Mouse (Mus musculus): ENCODE measurements around the gene Cnot1.

The Cnot1 gene

DNA sequence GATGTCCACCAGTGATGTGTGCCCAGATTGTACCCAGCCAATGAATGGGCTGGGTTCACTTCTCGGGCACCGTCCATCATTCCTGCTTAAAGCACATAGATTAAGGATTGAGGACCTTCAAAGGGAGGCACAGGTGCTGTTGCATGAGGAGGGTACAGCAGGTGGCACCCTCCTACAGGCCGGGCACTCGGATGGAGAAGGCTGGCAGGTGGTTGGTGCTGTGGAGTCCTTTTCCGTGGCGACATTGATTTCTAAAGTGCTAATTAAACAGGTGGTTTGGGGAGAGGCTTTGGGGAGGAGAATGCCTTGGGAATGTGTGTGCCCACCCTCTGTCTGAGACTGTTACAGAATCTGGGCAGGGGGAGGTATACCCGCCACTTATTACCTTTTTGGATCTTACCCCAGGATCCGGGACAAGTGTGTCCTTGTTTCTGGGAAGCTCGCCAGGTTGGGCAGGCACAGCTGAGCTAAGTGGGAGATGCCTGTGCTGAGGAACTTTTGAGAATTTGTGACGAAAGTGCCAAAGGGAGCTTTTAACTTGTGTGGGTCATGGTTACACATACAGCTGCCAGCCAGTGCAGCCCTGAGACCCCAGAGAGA lies 119.1 kb downstream of the Cnot1 start:
- DNase-seq (ENCODE audit: low spot score): no peak

- no peak for DNase-seq (ENCODE audit: low spot score)
These were observed 129.1 kb downstream of the Cnot1 start for GRCm38 (mm10) chr8:95678024-95678611.

DNA sequence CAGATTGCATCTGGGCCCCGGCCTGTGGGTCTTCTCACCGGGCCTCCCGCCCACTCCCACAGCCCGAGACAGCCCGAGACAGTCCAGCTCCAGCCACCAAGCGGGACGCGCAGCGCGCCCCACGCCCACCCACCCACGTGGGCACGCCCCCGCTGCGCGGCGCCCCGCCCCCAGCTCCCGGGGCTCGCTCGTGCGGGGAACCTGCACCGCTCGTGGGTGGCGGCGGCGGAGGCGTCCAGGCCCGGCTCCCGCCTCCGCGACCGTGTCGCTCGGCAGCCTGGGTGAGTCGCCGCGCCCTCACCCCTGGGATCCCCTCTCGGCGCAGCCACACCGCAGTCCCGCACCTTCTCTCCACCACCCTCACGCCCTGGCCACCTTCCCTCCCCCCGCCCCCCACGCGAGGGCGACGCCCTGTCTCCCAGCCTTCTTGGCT lies 129.7 kb downstream of the Cnot1 start:
- no peak for DNase-seq (ENCODE audit: low spot score)

- DNase-seq (ENCODE audit: low spot score): no peak
These were observed 130.6 kb downstream of the Cnot1 start, which contains the start of gene Ndrg4 for GRCm38 (mm10) chr8:95676631-95677030. Gene Ndrg4 (plus strand): TSS chr8:95676980.

DNA sequence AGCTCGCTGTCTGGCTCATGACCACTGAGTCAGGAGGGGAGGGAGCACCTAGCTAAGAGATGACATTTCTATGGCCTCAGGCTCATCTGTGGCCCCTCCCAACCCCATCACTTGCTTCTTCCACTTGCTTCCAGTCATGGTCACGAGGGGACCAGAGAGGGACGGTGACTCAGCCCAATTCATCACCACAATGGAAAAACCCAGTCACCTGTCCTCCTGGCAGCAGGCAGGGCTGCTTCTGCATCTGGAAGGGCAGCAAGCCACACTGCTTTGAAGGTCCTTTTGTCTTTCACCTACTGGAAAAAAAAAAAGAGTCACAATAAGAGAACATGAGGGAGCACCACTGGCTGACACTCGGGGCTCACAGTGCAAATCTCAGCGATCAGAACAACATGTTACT lies 134.5 kb downstream of the Cnot1 start:
- no peak for DNase-seq (ENCODE audit: low spot score)

DNA sequence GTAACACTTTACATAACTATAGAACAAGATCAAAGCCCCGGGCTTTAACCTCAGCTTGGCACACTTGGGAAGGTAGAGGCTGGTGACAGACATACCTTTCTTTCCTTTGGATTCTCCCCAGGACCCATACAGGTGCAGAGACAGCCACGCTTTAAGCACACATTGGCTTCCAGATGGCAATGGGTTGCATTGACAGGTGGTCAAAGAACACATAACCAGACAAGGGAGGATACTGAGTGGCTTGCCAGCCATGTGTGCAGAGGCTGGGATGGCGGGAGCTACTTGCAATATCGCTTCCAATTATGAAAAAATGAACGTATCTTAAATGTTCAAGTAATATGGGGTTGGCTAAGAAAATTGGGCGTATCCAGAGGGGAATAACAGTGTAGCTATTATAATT lies 135.4 kb downstream of the Cnot1 start:
- DNase-seq (ENCODE audit: low spot score): no peak

DNA sequence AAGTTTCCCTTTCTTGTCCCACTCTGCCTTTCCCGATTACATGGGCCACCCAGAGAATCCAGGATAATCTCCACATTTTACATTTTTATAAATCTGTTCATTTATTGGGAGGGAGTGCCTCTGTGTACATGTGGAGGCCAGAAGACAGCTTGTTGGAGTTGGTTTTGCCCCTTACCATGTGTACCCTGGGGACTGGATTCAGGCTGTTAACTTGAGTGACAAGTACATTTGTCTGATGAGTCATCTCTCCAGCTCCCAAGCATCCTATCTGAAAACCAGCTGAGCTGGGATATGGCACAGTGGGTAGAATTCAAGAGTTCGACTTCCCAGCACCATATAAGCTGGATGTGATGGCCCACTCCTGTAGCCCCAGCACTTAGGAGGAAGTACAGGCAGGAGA lies 137.3 kb downstream of the Cnot1 start:
- DNase-seq (ENCODE audit: low spot score): no peak
